Mouse (Mus musculus): ENCODE results near the gene Hip1.

- TF ChIP-seq GATA1 (IDR thresholded peaks at IDR 0.05; ENCODE audit: borderline replicate concordance, low read length) = no peak
- no peak for TF ChIP-seq FLI1 (IDR thresholded peaks at IDR 0.05; ENCODE audit: low read length)
Measured at GRCm38 (mm10) chr5:135460152-135460832, 84.6 kb downstream of the Hip1 start.
